Mouse (Mus musculus) bone marrow macrophage, adult 2 months (primary cell): ENCODE measurements around the gene Gm44596.

Experiments
- CTCF ChIP-seq: IDR thresholded peaks from 2 replicates; pipeline ENCODE4 v1.5.1; 2012; ENCODE audit warnings: low read depth, mild to moderate bottlenecking, low read length, moderate library complexity
- POLR2A ChIP-seq: IDR thresholded peaks from 2 replicates; pipeline ENCODE4 v1.6.1; 2012; ENCODE audit warnings: mild to moderate bottlenecking, low read depth, low read length, borderline replicate concordance

GRCm38 (mm10) chr6:128399421-128400185 is 24.3 kb downstream of the Gm44596 start:
- TF ChIP-seq CTCF (no peak), POLR2A (no peak)
